Mouse (Mus musculus) megakaryocyte, embryonic 14.5 days (primary cell): ENCODE measurements around the gene Gtf3c2.

Experiments
- FLI1 ChIP-seq: IDR thresholded peaks from 2 replicates; pipeline ENCODE4 v1.6.1; 2012; ENCODE audit warnings: low read length, inconsistent platforms, mixed read lengths
- GATA1 ChIP-seq: IDR thresholded peaks from 3 replicates; pipeline ENCODE4 v1.6.1; 2012; ENCODE audit warnings: mixed read lengths, low read length, inconsistent platforms, borderline replicate concordance

- TF ChIP-seq FLI1 = no peak
- TF ChIP-seq GATA1 = no peak
Observed at GRCm38 (mm10) chr5:31188223-31188840, 8.4 kb upstream of the Gtf3c2 start.
